Mouse (Mus musculus): ENCODE measurements at regions not wholly inside any gene's neighbourhood (a gene's known extent, or its start where the extent isn't known, plus 50 kb on each side); places are given as distances from the start of the nearest gene placed in this dataset.

DNA sequence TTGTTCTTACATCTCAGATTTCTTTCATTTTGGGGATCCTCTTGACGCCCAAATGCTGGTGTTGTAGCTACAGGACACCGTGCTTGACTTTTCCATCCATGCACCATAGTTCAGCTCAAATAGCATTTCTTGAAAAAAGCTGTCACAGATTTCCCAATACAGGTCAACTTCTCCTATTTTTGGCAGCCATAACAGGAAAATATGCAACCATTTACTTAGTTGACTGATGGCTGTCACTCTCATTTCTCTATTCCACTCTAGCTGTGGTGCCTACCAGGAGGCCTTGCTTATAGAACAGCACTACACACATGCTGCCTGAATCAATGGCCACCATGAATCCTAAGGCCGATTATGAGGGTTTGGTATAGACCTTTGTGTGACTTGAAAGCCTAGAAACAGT, 165.5 kb downstream of the Lmo4 start:
- ATAC-seq (ENCODE audit: low FRiP score) (no peak), DNase-seq (ENCODE audit: low spot score) (no peak)
- no peaks in the 10 kb centered on the region for H3K27me3 ChIP-seq (ENCODE audit: control insufficient read depth, insufficient read depth, low read length)
- no peaks in the 10 kb centered on the region for H3K9me3 ChIP-seq (ENCODE audit: control insufficient read depth, low read length)
- WGBS, result 91% methylated on average over 3 of the region's 3 CpGs
- H3K4me2 ChIP-seq (replicated peaks), result no peak overlapping the region
- no peaks in the 10 kb centered on the region for H3K36me3 ChIP-seq (replicated peaks; ENCODE audit: control insufficient read depth, insufficient read depth)
- H3K9ac ChIP-seq, result no peak overlapping the region
- H3K4me1 ChIP-seq (replicated peaks; ENCODE audit: control insufficient read depth, insufficient read depth, low read length), result no peaks in the 10 kb centered on the region
- no peak overlapping the region for H3K27ac ChIP-seq
- H3K4me3 ChIP-seq (replicated peaks; ENCODE audit: low read length), result no peak overlapping the region

DNA sequence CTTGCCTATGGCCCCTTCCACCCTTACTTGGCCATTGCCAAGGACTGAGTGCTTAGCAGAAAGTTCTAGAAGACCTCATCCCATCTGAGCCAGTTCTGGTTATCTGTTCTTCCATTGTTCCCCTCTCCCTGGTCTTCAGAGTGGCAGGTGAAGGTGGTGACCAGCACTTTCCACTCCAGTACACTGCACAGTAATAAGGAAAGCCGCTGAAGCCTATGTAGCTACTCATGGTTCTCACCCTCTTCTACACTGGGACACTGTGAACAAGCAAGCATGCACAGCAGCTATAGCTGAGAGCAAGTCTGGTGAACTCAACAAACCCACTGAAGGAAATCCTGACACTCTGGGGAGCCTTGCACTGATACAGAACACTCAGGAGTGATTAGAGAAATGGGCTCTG, 175.4 kb downstream of the Lmo4 start:
- ATAC-seq (ENCODE audit: low FRiP score), result no peak
- 100% methylated on average over 1 of the region's 1 CpGs for WGBS
- H3K4me3 ChIP-seq (replicated peaks; ENCODE audit: low read length), result no peak overlapping the region

DNA sequence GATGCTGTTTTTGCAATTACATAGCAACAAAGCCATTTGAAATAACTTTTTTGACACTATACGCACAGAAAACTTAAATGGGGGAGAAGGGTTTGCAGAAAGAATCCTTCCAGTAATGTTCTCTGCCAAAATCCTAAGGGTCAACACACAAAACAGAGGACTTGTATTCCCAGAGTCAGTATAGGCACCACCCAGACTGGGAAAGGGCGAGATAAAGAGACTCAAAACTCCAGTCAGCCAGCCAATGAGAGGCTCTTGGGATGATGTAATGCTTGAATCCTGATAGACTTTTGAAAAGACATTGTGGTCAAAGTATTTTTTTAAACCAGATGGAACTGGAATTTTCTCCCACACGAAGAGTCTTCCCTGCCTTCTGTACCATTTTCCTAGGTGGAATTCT, 175.9 kb downstream of the Lmo4 start:
- Histone ChIP-seq H3K27me3 (ENCODE audit: control insufficient read depth, insufficient read depth, low read length) (no peaks in the 10 kb centered on the region), H3K4me1 (replicated peaks; ENCODE audit: control insufficient read depth, insufficient read depth, low read length) (no peaks in the 10 kb centered on the region), H3K9ac (no peak overlapping the region), H3K27ac (no peak overlapping the region), H3K9me3 (ENCODE audit: control insufficient read depth, low read length) (no peaks in the 10 kb centered on the region), H3K4me3 (replicated peaks; ENCODE audit: low read length) (no peak overlapping the region), H3K4me2 (replicated peaks) (no peak overlapping the region), H3K36me3 (replicated peaks; ENCODE audit: control insufficient read depth, insufficient read depth) (no peaks in the 10 kb centered on the region)
- WGBS, result 87% methylated on average over 3 of the region's 3 CpGs
- DNase-seq (ENCODE audit: low spot score), result no peak
- ATAC-seq (ENCODE audit: low FRiP score), result no peak

More for the DNA sequence above, 175.4 kb downstream of the Lmo4 start:
- no peaks in the 10 kb centered on the region for H3K9me3 ChIP-seq (ENCODE audit: control insufficient read depth, low read length)
- DNase-seq (ENCODE audit: low spot score), result no peak
- H3K27me3 ChIP-seq (ENCODE audit: control insufficient read depth, insufficient read depth, low read length), result no peaks in the 10 kb centered on the region
- no peaks in the 10 kb centered on the region for H3K36me3 ChIP-seq (replicated peaks; ENCODE audit: control insufficient read depth, insufficient read depth)
- H3K4me1 ChIP-seq (replicated peaks; ENCODE audit: control insufficient read depth, insufficient read depth, low read length), result no peaks in the 10 kb centered on the region
- H3K9ac ChIP-seq, result no peak overlapping the region
- H3K4me2 ChIP-seq (replicated peaks), result no peak overlapping the region
- H3K27ac ChIP-seq, result no peak overlapping the region

DNA sequence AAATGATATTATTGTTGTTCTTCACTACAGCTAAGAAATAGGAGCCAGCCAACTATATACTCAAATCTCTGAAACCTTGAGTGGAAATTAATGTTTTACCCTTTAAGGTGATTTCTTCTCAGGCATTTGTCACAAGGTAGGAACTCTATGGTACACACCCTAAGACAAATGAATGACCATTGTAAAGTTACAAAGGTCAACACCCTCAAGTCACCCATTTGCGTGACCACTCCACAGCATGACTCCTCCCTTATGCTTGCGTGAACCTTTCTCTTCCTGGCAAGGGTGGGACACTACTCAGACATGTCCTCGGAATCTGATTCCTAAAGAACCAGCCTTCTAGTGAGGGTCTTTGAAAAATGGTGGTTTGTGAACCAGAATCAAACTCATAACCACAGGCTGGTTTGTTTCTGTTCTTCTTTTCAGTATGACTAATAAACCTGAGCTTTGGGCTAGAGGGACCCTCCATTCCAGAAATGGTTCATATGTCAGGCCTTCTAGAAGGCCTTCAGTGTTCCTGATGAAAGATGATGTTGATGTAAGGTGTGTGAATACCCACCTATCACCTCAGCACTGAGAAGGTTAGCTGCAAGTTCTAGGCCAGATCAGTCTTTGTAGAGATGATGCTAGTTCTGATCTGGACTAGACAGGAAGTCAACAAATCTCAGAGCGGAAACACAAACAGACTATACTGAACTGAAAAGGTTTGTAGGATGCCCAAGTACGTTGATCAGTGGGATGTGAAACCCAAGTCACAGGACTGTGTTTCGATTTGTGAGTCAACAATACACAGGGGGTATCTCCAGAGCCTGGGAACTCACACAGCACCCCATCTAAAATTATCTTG, 177.7 kb downstream of the Lmo4 start:
- WGBS, result 90% methylated on average over 6 of the region's 6 CpGs
- no peak overlapping the region for H3K27ac ChIP-seq
- H3K9ac ChIP-seq, result no peak overlapping the region
- no peak overlapping the region for H3K4me3 ChIP-seq (replicated peaks; ENCODE audit: low read length)
- DNase-seq (ENCODE audit: low spot score) (no peak), ATAC-seq (ENCODE audit: low FRiP score) (no peak)
- H3K36me3 ChIP-seq (replicated peaks; ENCODE audit: control insufficient read depth, insufficient read depth), result no peaks in the 10 kb centered on the region
- H3K27me3 ChIP-seq (ENCODE audit: control insufficient read depth, insufficient read depth, low read length), result no peaks in the 10 kb centered on the region
- no peak overlapping the region for H3K4me2 ChIP-seq (replicated peaks)
- no peaks in the 10 kb centered on the region for H3K9me3 ChIP-seq (ENCODE audit: control insufficient read depth, low read length)
- no peaks in the 10 kb centered on the region for H3K4me1 ChIP-seq (replicated peaks; ENCODE audit: control insufficient read depth, insufficient read depth, low read length)

DNA sequence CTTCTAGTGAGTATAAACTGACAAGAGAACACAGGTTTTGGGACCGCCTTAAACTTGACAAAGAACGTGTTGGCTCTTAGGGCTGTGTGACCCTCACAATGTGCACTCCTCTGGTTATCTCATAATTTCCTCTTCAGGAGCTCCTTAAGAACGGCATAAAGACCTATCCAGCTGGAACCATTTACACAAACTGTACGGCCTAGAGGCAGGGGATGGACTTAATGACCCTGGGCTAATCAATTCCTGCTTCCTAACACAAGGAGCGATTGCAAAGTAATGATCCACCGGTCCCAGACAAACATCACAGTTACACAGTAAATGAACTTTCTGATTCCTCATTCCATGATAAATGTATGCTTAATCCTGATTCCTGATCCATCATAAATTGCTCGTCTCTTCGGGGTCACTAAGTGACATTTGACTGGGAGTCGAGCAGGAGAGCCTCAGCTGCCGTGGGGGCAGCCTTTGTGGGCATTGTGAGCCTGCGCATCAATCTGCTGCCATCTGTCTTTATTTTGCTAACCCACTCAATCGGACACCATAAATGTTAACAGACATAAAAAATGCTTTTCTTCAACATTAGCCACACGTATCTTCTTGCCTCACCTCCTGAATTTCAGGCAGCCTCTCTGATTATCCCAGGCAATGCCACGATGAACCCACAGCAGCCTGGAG, 179.4 kb downstream of the Lmo4 start:
- Histone ChIP-seq H3K4me1 (replicated peaks; ENCODE audit: control insufficient read depth, insufficient read depth, low read length) (no peaks in the 10 kb centered on the region), H3K9me3 (ENCODE audit: control insufficient read depth, low read length) (no peaks in the 10 kb centered on the region), H3K27me3 (ENCODE audit: control insufficient read depth, insufficient read depth, low read length) (no peaks in the 10 kb centered on the region), H3K27ac (no peak overlapping the region), H3K4me2 (replicated peaks) (no peak overlapping the region), H3K36me3 (replicated peaks; ENCODE audit: control insufficient read depth, insufficient read depth) (no peaks in the 10 kb centered on the region), H3K9ac (no peak overlapping the region), H3K4me3 (replicated peaks; ENCODE audit: low read length) (no peak overlapping the region)
- ATAC-seq (ENCODE audit: low FRiP score) (no peak), DNase-seq (ENCODE audit: low spot score) (no peak)
- 53% methylated on average over 14 of the region's 14 CpGs for WGBS

DNA sequence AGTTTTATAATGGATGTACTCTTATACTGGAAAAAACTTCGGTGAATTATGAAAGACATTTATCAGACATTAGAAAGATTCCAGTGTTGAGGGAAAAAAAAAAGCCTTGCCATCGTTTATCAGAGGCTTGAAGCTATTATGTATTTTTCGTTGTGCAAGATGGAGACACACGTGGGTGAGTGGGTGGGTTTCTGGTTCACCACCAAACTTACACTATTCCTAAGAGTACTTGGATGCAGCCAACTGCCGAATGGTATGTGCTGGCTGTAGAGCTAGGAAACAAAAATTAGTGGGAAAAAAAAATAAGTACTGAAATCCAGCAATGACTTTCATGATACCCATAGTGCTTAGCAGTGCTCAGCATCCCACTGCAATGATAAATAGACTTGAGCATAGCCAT, 180.8 kb downstream of the Lmo4 start:
- no peak for ATAC-seq (ENCODE audit: low FRiP score)

DNA sequence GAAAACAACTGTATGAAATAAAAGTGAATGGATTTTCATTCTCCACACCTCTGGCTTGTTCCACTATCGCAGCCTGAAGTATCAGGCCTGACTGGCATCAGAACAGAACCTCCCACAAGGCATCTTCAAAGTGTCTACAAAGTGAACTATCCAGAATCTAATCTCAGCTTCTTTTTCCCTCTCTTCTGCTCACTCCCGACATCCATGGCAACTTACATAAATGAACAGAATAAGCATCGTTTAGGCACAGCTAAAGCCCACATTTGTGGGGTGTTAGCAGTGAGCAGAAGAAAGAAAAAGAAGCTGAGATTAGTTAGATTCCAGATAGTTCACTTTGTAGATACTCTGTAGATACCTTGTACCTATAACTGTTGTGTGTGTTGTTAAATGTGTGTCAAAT, 182.0 kb downstream of the Lmo4 start:
- no peak for DNase-seq (ENCODE audit: low spot score)
- no peaks in the 10 kb centered on the region for H3K4me1 ChIP-seq (replicated peaks; ENCODE audit: control insufficient read depth, insufficient read depth, low read length)
- no peaks in the 10 kb centered on the region for H3K36me3 ChIP-seq (replicated peaks; ENCODE audit: control insufficient read depth, insufficient read depth)
- no peak overlapping the region for H3K4me3 ChIP-seq (replicated peaks; ENCODE audit: low read length)
- H3K27me3 ChIP-seq (ENCODE audit: control insufficient read depth, insufficient read depth, low read length), result no peaks in the 10 kb centered on the region
- H3K9me3 ChIP-seq (ENCODE audit: control insufficient read depth, low read length), result no peaks in the 10 kb centered on the region
- no peak overlapping the region for H3K27ac ChIP-seq
- 88% methylated on average over 3 of the region's 3 CpGs for WGBS
- ATAC-seq (ENCODE audit: low FRiP score), result no peak
- no peak overlapping the region for H3K4me2 ChIP-seq (replicated peaks)
- no peak overlapping the region for H3K9ac ChIP-seq

More for the DNA sequence above, 180.8 kb downstream of the Lmo4 start:
- Histone ChIP-seq H3K9ac (no peak overlapping the region), H3K4me1 (replicated peaks; ENCODE audit: control insufficient read depth, insufficient read depth, low read length) (no peaks in the 10 kb centered on the region), H3K27me3 (ENCODE audit: control insufficient read depth, insufficient read depth, low read length) (no peaks in the 10 kb centered on the region), H3K4me2 (replicated peaks) (no peak overlapping the region), H3K27ac (no peak overlapping the region), H3K9me3 (ENCODE audit: control insufficient read depth, low read length) (no peaks in the 10 kb centered on the region), H3K36me3 (replicated peaks; ENCODE audit: control insufficient read depth, insufficient read depth) (no peaks in the 10 kb centered on the region), H3K4me3 (replicated peaks; ENCODE audit: low read length) (no peak overlapping the region)
- no peak for DNase-seq (ENCODE audit: low spot score)
- 93% methylated on average over 5 of the region's 5 CpGs for WGBS

DNA sequence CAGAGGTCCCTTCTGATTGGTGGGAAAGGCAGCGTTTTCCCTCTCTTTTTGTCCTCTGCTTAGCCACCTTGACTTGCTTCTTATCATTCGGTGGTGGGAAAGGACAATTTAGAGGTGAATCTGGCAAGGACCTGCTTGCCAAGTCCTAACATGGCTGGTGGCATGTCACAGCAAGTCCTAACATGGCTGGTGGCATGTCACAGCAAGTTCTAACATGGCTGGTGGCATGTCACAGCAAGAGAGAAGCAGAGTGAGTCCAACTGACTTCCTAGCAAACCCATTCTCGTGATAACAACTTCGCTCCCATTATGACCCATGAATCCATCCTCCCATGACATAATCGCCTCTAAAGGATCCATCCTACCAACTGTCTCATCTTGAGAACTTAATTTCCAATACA, 183.1 kb downstream of the Lmo4 start:
- H3K36me3 ChIP-seq (replicated peaks; ENCODE audit: control insufficient read depth, insufficient read depth), result no peaks in the 10 kb centered on the region
- no peaks in the 10 kb centered on the region for H3K4me1 ChIP-seq (replicated peaks; ENCODE audit: control insufficient read depth, insufficient read depth, low read length)
- WGBS, result 88% methylated on average over 5 of the region's 5 CpGs
- no peak overlapping the region for H3K4me2 ChIP-seq (replicated peaks)
- no peak overlapping the region for H3K4me3 ChIP-seq (replicated peaks; ENCODE audit: low read length)
- no peak overlapping the region for H3K27ac ChIP-seq
- no peak overlapping the region for H3K9ac ChIP-seq
- no peak for ATAC-seq (ENCODE audit: low FRiP score)
- DNase-seq (ENCODE audit: low spot score), result no peak
- no peaks in the 10 kb centered on the region for H3K9me3 ChIP-seq (ENCODE audit: control insufficient read depth, low read length)
- H3K27me3 ChIP-seq (ENCODE audit: control insufficient read depth, insufficient read depth, low read length), result no peaks in the 10 kb centered on the region

DNA sequence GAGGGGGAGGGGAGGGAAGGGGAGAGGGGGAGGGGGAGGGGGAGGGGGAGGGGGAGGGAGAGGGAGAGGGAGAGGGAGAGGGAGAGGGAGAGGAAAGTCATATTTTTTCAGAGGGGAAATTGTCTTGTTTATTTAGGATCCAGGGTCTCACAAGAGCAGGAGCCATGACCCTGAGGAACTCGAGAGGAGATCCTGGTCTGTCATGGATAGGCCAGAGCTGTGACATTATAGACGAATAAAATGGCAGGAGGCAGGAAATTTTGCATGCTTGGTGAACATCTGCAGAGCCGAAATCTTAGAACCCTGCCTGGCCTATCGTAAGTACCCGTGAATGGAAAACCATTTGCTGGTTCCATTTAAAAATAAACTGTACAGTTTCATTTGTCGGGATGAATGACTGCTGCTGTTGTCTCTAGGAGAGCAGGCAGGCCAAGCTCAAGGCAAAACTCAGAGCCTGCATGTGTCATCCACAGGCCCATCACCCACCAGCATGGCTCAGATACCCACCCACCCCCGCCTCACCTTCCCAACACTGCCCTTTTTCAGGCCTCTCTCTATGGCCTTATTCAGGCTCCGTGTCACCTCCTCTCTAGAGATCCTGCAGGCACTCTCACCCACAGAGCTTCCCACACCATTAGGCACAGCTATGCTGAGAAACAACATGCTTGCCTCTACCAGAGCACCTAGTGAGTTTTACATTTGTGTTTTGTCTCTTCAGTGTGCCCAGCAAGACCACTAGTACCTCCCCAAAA, 184.7 kb downstream of the Lmo4 start:
- H3K4me3 ChIP-seq (replicated peaks; ENCODE audit: low read length), result no peak overlapping the region
- H3K9ac ChIP-seq, result no peak overlapping the region
- 0 out of 2 replicates have a peak, but pooled peaks cover 4% of the 10 kb centered on the region for H3K9me3 ChIP-seq (ENCODE audit: control insufficient read depth, low read length)
- DNase-seq (ENCODE audit: low spot score), result no peak
- no peaks in the 10 kb centered on the region for H3K27me3 ChIP-seq (ENCODE audit: control insufficient read depth, insufficient read depth, low read length)
- H3K27ac ChIP-seq, result no peak overlapping the region
- no peak for ATAC-seq (ENCODE audit: low FRiP score)
- 78% methylated on average over 8 of the region's 8 CpGs for WGBS
- H3K4me2 ChIP-seq (replicated peaks), result no peak overlapping the region
- no peaks in the 10 kb centered on the region for H3K4me1 ChIP-seq (replicated peaks; ENCODE audit: control insufficient read depth, insufficient read depth, low read length)
- H3K36me3 ChIP-seq (replicated peaks; ENCODE audit: control insufficient read depth, insufficient read depth), result no peaks in the 10 kb centered on the region
